Mouse (Mus musculus) stomach, embryonic 15.5 days (tissue): ENCODE measurements around the gene Calhm6. TPM values are rescaled to one million over a fixed set of nuclear protein-coding genes. Genes with fewer than 3 reads are reported as not detected.

ENCODE experiments used
- ATAC-seq: fragments of 200-750 bp; cut with Nextera tagmentation; 2 replicates; pipeline ENCODE4 v1.8.0; 2017; ENCODE audit warnings: low read depth, moderate number of reproducible peaks, moderate TSS enrichment; ENCODE audit not compliant: insufficient read depth, low FRiP score
- H3K27ac ChIP-seq: fragments of 300-500 bp; sonication (generic); 2 replicates; pipeline ENCODE4 v1.5.1; 2015; ENCODE audit warnings: mild to moderate bottlenecking, inconsistent platforms
- H3K27me3 ChIP-seq: fragments of 300-500 bp; sonication (generic); replicated peaks from 2 replicates; pipeline ENCODE4 v1.6.1; 2015; ENCODE audit warnings: inconsistent platforms
- H3K36me3 ChIP-seq: fragments of 300-500 bp; sonication (generic); 2 replicates; pipeline ENCODE4 v1.6.1; 2015; ENCODE audit warnings: inconsistent platforms
- H3K4me1 ChIP-seq: fragments of 300-500 bp; sonication (generic); 2 replicates; pipeline ENCODE4 v1.6.1; 2015; ENCODE audit warnings: inconsistent platforms
- H3K4me2 ChIP-seq: fragments of 300-500 bp; sonication (generic); 2 replicates; pipeline ENCODE4 v1.6.1; 2015; ENCODE audit warnings: mild to moderate bottlenecking, inconsistent platforms
- H3K4me3 ChIP-seq: fragments of 300-500 bp; sonication (generic); replicated peaks from 2 replicates; pipeline ENCODE4 v1.5.1; 2015; ENCODE audit warnings: inconsistent platforms
- H3K9ac ChIP-seq: fragments of 300-500 bp; sonication (generic); 2 replicates; pipeline ENCODE4 v1.6.1; 2015; ENCODE audit warnings: inconsistent platforms
- H3K9me3 ChIP-seq: fragments of 300-500 bp; sonication (generic); 2 replicates; pipeline ENCODE4 v1.6.1; 2016; ENCODE audit warnings: inconsistent platforms
- WGBS: fragments of 180-500 bp; shearing (Covaris S2); methylation state at CpG from one replicate; pipeline ENCODE4 v1.1.7; 2015; 5-methylcytosine and 5-hydroxymethylcytosine counted together
- polyA plus RNA-seq: library from polyadenylated mRNA; unstranded; fragments of >200 nt; fragmentation: Nextera tagmentation; extraction: Ambion mirVana; gene quantifications from 2 replicates; pipeline ENCODE4 v1.2.1, GENCODE M21; 2015

Calhm6 gene
- polyA plus RNA-seq, 1 experiment from 2014 or later: 2.3 TPM

DNA sequence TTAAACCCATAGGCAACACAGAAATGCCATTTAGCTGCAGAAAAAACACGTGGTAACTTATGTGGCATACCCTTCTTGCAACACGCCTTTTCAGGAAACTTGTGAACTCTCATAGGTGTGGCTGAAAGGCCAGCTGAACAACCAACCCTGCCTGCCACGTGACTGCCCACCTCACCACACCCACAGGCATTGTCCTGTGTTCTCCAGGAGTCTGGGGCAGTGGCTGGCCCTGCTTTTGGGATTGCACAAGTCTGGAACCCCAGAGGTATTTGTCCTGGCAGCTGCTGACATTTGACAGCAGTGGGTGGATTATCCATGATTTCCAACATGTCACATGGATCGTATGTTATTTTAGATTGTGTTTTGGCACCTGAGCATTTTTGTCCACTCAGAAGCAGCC is 12.0 kb upstream of the Calhm6 start:
- no peak for ATAC-seq
- no peak overlapping the region for H3K9ac ChIP-seq
- no peaks in the 10 kb centered on the region for H3K9me3 ChIP-seq
- H3K4me1 ChIP-seq: no peaks in the 10 kb centered on the region
- WGBS: 55% methylated on average over 4 of the region's 4 CpGs
- no peak overlapping the region for H3K4me2 ChIP-seq
- no peaks in the 10 kb centered on the region for H3K27me3 ChIP-seq
- no peak overlapping the region for H3K4me3 ChIP-seq
- no peak overlapping the region for H3K27ac ChIP-seq
- no peaks in the 10 kb centered on the region for H3K36me3 ChIP-seq

GRCm38 (mm10) chr10:34138027-34138426 is 10.2 kb upstream of the Calhm6 start:
- Histone ChIP-seq H3K4me2 (no peak overlapping the region), H3K4me1 (no peaks in the 10 kb centered on the region), H3K9ac (no peak overlapping the region), H3K27ac (no peak overlapping the region), H3K4me3 (no peak overlapping the region), H3K36me3 (no peaks in the 10 kb centered on the region), H3K27me3 (no peaks in the 10 kb centered on the region), H3K9me3 (no peaks in the 10 kb centered on the region)
- no peak for ATAC-seq
- 36% methylated on average over 6 of the region's 6 CpGs for WGBS

- Histone ChIP-seq H3K27me3 (no peaks in the 10 kb centered on the region), H3K9ac (no peak overlapping the region), H3K4me3 (no peak overlapping the region), H3K9me3 (no peaks in the 10 kb centered on the region), H3K27ac (no peak overlapping the region), H3K4me1 (no peaks in the 10 kb centered on the region), H3K4me2 (no peak overlapping the region), H3K36me3 (no peaks in the 10 kb centered on the region)
- ATAC-seq: no peak
- 30% methylated on average over 6 of the region's 6 CpGs for WGBS
Observed at GRCm38 (mm10) chr10:34136432-34136831, 8.6 kb upstream of the Calhm6 start.

GRCm38 (mm10) chr10:34131356-34131755 is 3.6 kb upstream of the Calhm6 start:
- Histone ChIP-seq H3K9me3 (no peaks in the 10 kb centered on the region), H3K4me1 (peaks cover 4% of the 10 kb centered on the region; the same call in 1 of the 2 replicates), H3K27me3 (no peaks in the 10 kb centered on the region), H3K4me2 (no peak overlapping the region), H3K4me3 (no peak overlapping the region), H3K9ac (no peak overlapping the region), H3K27ac (no peak overlapping the region), H3K36me3 (no peaks in the 10 kb centered on the region)
- no peak for ATAC-seq
- 64% methylated on average over 2 of the region's 2 CpGs for WGBS

GRCm38 (mm10) chr10:34128391-34128790 is 607 bp upstream of the Calhm6 start:
- Histone ChIP-seq H3K27ac (no peak overlapping the region), H3K9ac (no peak overlapping the region), H3K4me2 (no peak overlapping the region), H3K4me1 (peaks cover 4% of the 10 kb centered on the region; the same call in 1 of the 2 replicates), H3K4me3 (no peak overlapping the region), H3K9me3 (no peaks in the 10 kb centered on the region), H3K27me3 (no peaks in the 10 kb centered on the region), H3K36me3 (no peaks in the 10 kb centered on the region)
- no peak for ATAC-seq
- 74% methylated on average over 6 of the region's 6 CpGs for WGBS

GRCm38 (mm10) chr10:34118421-34118820 is 9.4 kb downstream of the Calhm6 start:
- H3K27me3 ChIP-seq: no peaks in the 10 kb centered on the region
- H3K4me2 ChIP-seq: no peak overlapping the region
- H3K9me3 ChIP-seq: no peaks in the 10 kb centered on the region
- no peak overlapping the region for H3K4me3 ChIP-seq
- 85% methylated on average over 2 of the region's 2 CpGs for WGBS
- no peak for ATAC-seq
- no peaks in the 10 kb centered on the region for H3K36me3 ChIP-seq
- H3K4me1 ChIP-seq: no peaks in the 10 kb centered on the region
- H3K9ac ChIP-seq: no peak overlapping the region
- H3K27ac ChIP-seq: no peak overlapping the region

- no peak overlapping the region for H3K9ac ChIP-seq
- ATAC-seq: no peak
- no peaks in the 10 kb centered on the region for H3K4me1 ChIP-seq
- H3K9me3 ChIP-seq: no peaks in the 10 kb centered on the region
- no peak overlapping the region for H3K27ac ChIP-seq
- H3K4me3 ChIP-seq: no peak overlapping the region
- H3K4me2 ChIP-seq: no peak overlapping the region
- H3K36me3 ChIP-seq: no peaks in the 10 kb centered on the region
- no peaks in the 10 kb centered on the region for H3K27me3 ChIP-seq
Observed at GRCm38 (mm10) chr10:34117770-34118169, 10.0 kb downstream of the Calhm6 start.

- WGBS: 38% methylated on average over 3 of the region's 3 CpGs
- no peak overlapping the region for H3K4me3 ChIP-seq
Observed at GRCm38 (mm10) chr10:34117131-34117530, 10.7 kb downstream of the Calhm6 start.

DNA sequence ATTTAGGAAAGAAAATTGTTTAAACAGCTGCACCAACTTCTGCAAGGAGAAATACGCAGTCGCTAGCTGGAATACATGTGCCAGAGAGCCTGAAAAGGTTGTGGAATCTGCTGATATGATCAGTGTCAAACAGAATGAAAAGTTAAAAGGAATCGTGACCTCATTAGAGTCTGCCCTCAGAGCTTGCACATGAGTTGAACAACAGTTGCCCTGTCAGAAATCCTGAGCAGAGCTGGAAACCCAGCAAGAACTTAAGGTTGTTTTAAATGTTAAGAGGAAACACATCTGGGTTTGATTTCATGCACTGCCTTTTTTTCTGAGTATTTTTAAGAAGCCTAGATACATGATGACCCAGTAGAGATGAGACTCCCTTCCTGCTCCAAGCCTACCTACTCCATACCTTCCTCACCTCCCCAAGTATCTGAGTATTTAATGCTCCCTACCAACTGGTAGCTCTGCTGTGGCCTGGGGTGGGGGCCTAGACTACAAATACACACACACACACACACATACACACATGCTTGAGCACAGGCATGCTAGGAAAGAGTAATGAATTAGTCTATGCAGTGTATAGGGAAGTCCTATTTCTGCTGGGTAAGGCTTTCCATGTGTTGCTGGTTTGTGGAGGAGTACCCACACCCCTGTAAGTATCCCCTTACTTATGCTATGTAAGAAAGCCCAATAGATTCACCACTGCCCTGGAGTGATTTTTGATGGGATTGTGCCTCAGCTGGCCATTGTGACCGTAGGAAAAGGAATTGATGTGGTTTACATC is 15.6 kb downstream of the Calhm6 start:
- 44% methylated on average over 4 of the region's 4 CpGs for WGBS
- Histone ChIP-seq H3K36me3 (no peaks in the 10 kb centered on the region), H3K4me2 (no peak overlapping the region), H3K27ac (no peak overlapping the region), H3K4me1 (no peaks in the 10 kb centered on the region), H3K27me3 (no peaks in the 10 kb centered on the region), H3K9ac (no peak overlapping the region), H3K9me3 (no peaks in the 10 kb centered on the region), H3K4me3 (no peak overlapping the region)
- no peak for ATAC-seq

More at GRCm38 (mm10) chr10:34117131-34117530, 10.7 kb downstream of the Calhm6 start:
- Histone ChIP-seq H3K4me2 (no peak overlapping the region), H3K36me3 (no peaks in the 10 kb centered on the region), H3K27ac (no peak overlapping the region), H3K9me3 (no peaks in the 10 kb centered on the region), H3K9ac (no peak overlapping the region), H3K4me1 (no peaks in the 10 kb centered on the region), H3K27me3 (no peaks in the 10 kb centered on the region)
- no peak for ATAC-seq

DNA sequence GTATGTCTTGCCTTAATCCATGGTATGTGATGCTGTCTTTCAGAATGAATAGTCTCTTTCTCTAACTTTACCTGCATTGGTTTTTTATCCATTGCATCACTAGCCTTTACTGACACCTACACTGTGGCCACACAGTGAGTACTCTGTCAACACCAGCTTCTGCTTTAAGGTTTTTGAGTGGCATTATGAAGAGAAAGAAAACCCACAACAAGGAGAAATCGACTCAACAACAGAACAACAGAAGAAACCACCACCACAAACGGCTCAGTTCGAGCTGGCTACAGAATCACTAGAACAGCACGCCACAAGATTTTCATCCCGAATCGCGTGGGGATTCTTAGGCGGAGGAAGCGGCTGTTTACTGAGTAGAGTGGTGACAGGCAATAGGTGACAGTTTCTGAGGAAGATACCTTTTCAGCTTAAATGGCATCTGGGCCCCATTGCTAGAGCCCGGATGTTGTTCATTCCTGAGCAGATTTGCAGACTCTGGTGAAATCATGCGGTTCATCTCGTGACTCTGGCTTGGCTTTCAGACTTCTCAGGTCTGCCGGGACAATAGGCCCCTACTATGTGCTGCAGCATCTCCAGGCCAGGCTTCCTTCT is 16.8 kb downstream of the Calhm6 start:
- no peak overlapping the region for H3K9ac ChIP-seq
- no peak overlapping the region for H3K4me3 ChIP-seq
- H3K36me3 ChIP-seq: no peaks in the 10 kb centered on the region
- no peaks in the 10 kb centered on the region for H3K27me3 ChIP-seq
- H3K4me1 ChIP-seq: no peaks in the 10 kb centered on the region
- H3K4me2 ChIP-seq: no peak overlapping the region
- H3K27ac ChIP-seq: no peak overlapping the region
- WGBS: 84% methylated on average over 13 of the region's 13 CpGs
- no peaks in the 10 kb centered on the region for H3K9me3 ChIP-seq
- no peak for ATAC-seq

GRCm38 (mm10) chr10:34096418-34096883 is 31.3 kb downstream of the Calhm6 start, which contains the start of gene Calhm5:
Gene Calhm5 (minus strand): TSS chr10:34096519.
- H3K4me3 ChIP-seq: peak within 1 kb of the TSS; percentile 19
- ATAC-seq: peak; percentile 82; the same call in 1 of the 2 replicates
- no peaks in the 10 kb centered on the region for H3K27me3 ChIP-seq
- whole genome bisulfite sequencing: 15% methylated on average over 9 of the region's 9 CpGs
- no peaks in the 10 kb centered on the region for H3K4me1 ChIP-seq
- H3K36me3 ChIP-seq: no peaks in the 10 kb centered on the region
- no peak within 1 kb of the TSS for H3K27ac ChIP-seq
- H3K4me2 ChIP-seq: peak within 1 kb of the TSS; percentile 38
- H3K9me3 ChIP-seq: no peaks in the 10 kb centered on the region
- H3K9ac ChIP-seq: no peak within 1 kb of the TSS

DNA sequence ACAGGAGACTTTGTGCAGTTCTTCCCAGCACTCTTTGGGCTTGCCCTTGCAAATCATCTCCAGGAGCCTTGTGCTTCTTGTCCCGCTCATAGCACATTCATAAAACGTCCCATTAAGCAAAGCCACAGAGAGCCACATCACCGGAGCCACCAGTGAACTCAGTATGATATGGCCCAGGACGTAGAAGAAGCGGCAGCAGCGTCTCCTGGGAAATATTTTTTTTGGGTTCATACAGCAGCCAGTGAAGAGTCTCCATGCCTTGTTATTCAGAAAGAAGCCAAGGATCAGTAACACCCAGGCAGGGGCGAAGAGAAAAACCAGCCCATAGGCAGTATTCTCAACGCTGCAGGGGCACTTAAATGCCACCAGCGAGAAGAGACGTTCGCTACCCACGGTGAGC is 31.8 kb downstream of the Calhm6 start:
- Histone ChIP-seq H3K27me3 (no peaks in the 10 kb centered on the region), H3K9me3 (no peaks in the 10 kb centered on the region), H3K4me3 (peak overlapping the region; percentile 19), H3K9ac (no peak overlapping the region), H3K4me2 (peak overlapping the region; percentile 38), H3K27ac (no peak overlapping the region), H3K4me1 (no peaks in the 10 kb centered on the region), H3K36me3 (no peaks in the 10 kb centered on the region)
- WGBS: 63% methylated on average over 12 of the region's 12 CpGs
- no peak for ATAC-seq
